Mouse (Mus musculus) intestine, postnatal 0 days (tissue): ENCODE data around the gene Ncor1. TPM values are rescaled to one million over a fixed set of nuclear protein-coding genes. Genes with fewer than 3 reads are reported as not detected.

Experiments
- ATAC-seq: fragments of 200-750 bp; cut with Nextera tagmentation; 2 replicates; pipeline ENCODE4 v1.8.0; 2017; ENCODE audit warnings: mild to moderate bottlenecking, moderate TSS enrichment, moderate library complexity
- H3K27ac ChIP-seq: fragments of 300-500 bp; sonication (generic); 2 replicates; pipeline ENCODE4 v1.5.1; 2014; ENCODE audit warnings: mild to moderate bottlenecking, low read depth, low read length, moderate library complexity
- H3K27me3 ChIP-seq: fragments of 300-500 bp; sonication (generic); replicated peaks from 2 replicates; pipeline ENCODE4 v1.6.1; 2014; ENCODE audit warnings: low read length, mixed read lengths; ENCODE audit not compliant: control insufficient read depth, insufficient read depth
- H3K36me3 ChIP-seq: fragments of 300-500 bp; sonication (generic); 2 replicates; pipeline ENCODE4 v1.6.1; 2014; ENCODE audit warnings: mild to moderate bottlenecking, moderate library complexity; ENCODE audit not compliant: control insufficient read depth, insufficient read depth
- H3K4me1 ChIP-seq: fragments of 300-500 bp; sonication (generic); replicated peaks from 2 replicates; pipeline ENCODE4 v1.6.1; 2014; ENCODE audit warnings: antibody characterized with exemption, low read length, mixed read lengths; ENCODE audit not compliant: control insufficient read depth, insufficient read depth
- H3K4me2 ChIP-seq: fragments of 300-500 bp; sonication (generic); replicated peaks from 2 replicates; pipeline ENCODE4 v1.6.1; 2014; ENCODE audit warnings: low read depth, mild to moderate bottlenecking, moderate library complexity
- H3K4me3 ChIP-seq: fragments of 300-500 bp; sonication (generic); 2 replicates; pipeline ENCODE4 v1.5.1; 2014; ENCODE audit warnings: low read depth, low read length
- H3K9ac ChIP-seq: fragments of 300-500 bp; sonication (generic); 2 replicates; pipeline ENCODE4 v1.6.1; 2014; ENCODE audit warnings: mild to moderate bottlenecking, low read depth, low read length
- H3K9me3 ChIP-seq: fragments of 300-500 bp; sonication (generic); 2 replicates; pipeline ENCODE4 v1.6.1; 2016; ENCODE audit warnings: mixed run types; ENCODE audit not compliant: control insufficient read depth
- CTCF ChIP-seq: sonication (generic); IDR thresholded peaks from 2 replicates; pipeline ENCODE4 v1.5.1; 2016; ENCODE audit warnings: low read depth, mild to moderate bottlenecking, control low read depth, antibody characterized with exemption, moderate library complexity
- WGBS: fragments of 180-500 bp; shearing (Covaris S2); extraction: QIAGEN DNeasy Blood & Tissue Kit; methylation state at CpG from one replicate; pipeline ENCODE4 v1.1.7; 2014; 5-methylcytosine and 5-hydroxymethylcytosine counted together
- polyA plus RNA-seq: library from polyadenylated mRNA; unstranded; fragments of >200 nt; fragmentation: Nextera tagmentation; extraction: Ambion mirVana; gene quantifications from 2 replicates; pipeline ENCODE4 v1.2.1, GENCODE M21; 2015

The Ncor1 gene
- polyA plus RNA-seq, 1 experiment from 2014 or later: 114 TPM

DNA sequence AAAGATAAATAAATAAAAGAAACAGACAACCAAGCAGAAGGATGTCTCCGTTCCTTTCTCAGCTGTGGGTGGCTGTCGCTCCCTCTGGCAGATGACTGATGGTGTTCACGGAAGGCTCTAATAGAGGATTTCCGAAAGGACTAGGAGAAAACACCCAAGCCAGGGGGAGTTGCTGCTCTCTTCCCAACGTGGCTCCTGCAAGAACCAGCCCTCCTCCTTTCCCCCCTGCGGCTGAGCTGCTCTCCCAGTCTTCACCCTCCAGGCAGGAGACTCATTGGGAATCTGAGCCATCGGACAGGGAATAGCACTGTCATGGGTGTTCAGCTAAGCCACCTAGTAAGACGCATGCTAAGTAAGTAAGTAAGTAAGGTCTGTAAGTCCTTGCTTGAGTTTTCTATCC is 181.3 kb downstream of the Ncor1 start:
- no peak for ATAC-seq
- no peaks in the 10 kb centered on the region for H3K9me3 ChIP-seq
- H3K4me1 ChIP-seq: no peaks in the 10 kb centered on the region
- H3K4me2 ChIP-seq: no peak overlapping the region
- H3K36me3 ChIP-seq: no peaks in the 10 kb centered on the region
- TF ChIP-seq CTCF: peak; percentile 9; the same call in 1 of the 2 replicates
- 59% methylated on average over 8 of the region's 8 CpGs for WGBS
- no peak overlapping the region for H3K4me3 ChIP-seq
- H3K27me3 ChIP-seq: no peaks in the 10 kb centered on the region
- no peak overlapping the region for H3K9ac ChIP-seq
- H3K27ac ChIP-seq: no peak overlapping the region

GRCm38 (mm10) chr11:62270851-62271250 is 187.5 kb downstream of the Ncor1 start:
- Histone ChIP-seq H3K27ac (no peak overlapping the region), H3K4me1 (no peaks in the 10 kb centered on the region), H3K9ac (no peak overlapping the region), H3K4me3 (no peak overlapping the region), H3K27me3 (no peaks in the 10 kb centered on the region), H3K4me2 (no peak overlapping the region), H3K9me3 (no peaks in the 10 kb centered on the region), H3K36me3 (peaks cover 14% of the 10 kb centered on the region; the same call in 1 of the 2 replicates)
- ATAC-seq: no peak
- TF ChIP-seq CTCF: no peak
- WGBS: 46% methylated on average over 5 of the region's 5 CpGs

DNA sequence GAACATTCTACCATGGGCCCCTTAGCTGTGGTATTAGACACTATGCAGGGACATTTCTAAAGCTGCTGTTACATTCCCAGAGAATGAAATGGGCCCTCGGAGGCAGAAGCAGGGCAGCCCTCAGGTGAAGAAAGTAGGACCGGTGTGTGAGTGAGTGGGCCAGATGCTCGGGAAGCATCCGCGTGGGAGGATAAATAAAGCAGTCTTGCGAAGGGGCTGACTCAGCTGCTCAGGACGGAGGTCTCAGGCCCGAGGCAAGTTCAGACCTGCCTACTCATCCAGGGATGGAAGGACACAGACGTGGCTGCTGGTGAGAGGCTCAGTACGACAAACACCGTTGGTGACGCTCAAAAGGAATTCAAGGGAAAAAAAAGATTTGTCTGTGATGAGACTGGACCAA is 189.2 kb downstream of the Ncor1 start:
- ATAC-seq: no peak

DNA sequence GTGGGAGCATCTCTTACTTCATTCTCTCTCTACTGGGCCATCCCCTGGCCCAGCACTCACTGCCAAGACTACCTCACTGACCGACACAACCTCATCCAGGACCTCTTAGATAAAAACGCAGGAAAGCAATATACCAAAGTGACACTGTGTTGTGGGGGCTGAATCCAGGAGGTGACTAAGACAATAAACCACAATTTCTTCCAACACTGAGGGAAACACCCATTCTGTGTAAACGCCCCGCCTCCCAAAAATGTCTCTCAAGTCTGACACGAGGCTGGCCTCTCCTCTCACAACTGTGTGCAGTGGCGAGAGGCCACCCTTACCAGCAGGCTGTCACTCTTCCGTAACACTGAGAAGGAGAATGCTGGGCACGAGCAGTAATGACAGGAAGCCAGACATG is 190.0 kb downstream of the Ncor1 start:
- no peak overlapping the region for H3K27ac ChIP-seq

More for the DNA sequence above, 189.2 kb downstream of the Ncor1 start:
- H3K27me3 ChIP-seq: no peaks in the 10 kb centered on the region
- TF ChIP-seq CTCF: no peak
- no peak overlapping the region for H3K4me3 ChIP-seq
- no peak overlapping the region for H3K4me2 ChIP-seq
- no peaks in the 10 kb centered on the region for H3K4me1 ChIP-seq
- peaks cover 19% of the 10 kb centered on the region; the same call in 1 of the 2 replicates for H3K36me3 ChIP-seq
- no peak overlapping the region for H3K27ac ChIP-seq
- 77% methylated on average over 12 of the region's 12 CpGs for WGBS
- no peaks in the 10 kb centered on the region for H3K9me3 ChIP-seq
- H3K9ac ChIP-seq: no peak overlapping the region

DNA sequence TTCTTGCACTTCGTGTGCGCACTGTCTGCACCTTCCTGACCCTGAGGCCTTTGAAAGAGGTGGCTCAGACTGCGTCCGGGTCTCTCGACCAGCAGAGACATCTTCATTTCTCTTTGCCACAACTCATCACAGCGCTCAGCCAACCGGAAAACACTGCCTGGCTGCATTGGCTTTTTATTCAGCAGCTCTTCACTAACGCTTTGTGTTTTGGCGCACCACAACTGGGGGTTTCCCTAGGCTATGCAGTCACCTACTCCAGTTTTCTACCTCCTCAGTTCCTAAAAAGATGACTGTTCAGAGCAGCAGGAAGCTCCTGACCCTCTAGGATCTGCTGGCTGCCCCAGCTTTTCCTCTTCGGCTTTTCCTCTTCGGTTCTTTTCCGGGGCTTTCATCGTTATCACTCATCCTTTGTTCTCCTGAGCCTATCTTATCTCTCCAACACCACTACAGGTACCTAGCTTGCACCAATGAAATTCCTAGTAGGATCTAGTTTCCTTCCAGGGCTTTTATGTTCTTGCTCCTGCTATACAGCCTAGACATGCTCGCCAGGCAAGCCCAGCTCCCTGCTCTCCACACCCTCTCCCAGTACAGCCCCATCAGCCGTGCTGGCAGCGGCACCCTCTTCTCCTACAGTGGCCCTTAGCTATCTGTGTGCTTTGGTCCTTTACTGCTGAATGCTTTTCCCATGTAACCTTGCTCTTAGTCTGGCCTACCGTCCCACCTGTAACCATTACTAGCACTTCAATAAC is 191.7 kb downstream of the Ncor1 start:
- peaks cover 19% of the 10 kb centered on the region; the same call in 1 of the 2 replicates for H3K36me3 ChIP-seq
- H3K27me3 ChIP-seq: no peaks in the 10 kb centered on the region
- H3K4me2 ChIP-seq: no peak overlapping the region
- no peak overlapping the region for H3K4me3 ChIP-seq
- TF ChIP-seq CTCF: no peak
- no peaks in the 10 kb centered on the region for H3K9me3 ChIP-seq
- no peak overlapping the region for H3K27ac ChIP-seq
- H3K4me1 ChIP-seq: no peaks in the 10 kb centered on the region
- WGBS: 57% methylated on average over 17 of the region's 17 CpGs
- H3K9ac ChIP-seq: no peak overlapping the region
- ATAC-seq: no peak

More for the DNA sequence above, 190.0 kb downstream of the Ncor1 start:
- H3K4me2 ChIP-seq: no peak overlapping the region
- no peaks in the 10 kb centered on the region for H3K4me1 ChIP-seq
- H3K9ac ChIP-seq: no peak overlapping the region
- no peaks in the 10 kb centered on the region for H3K27me3 ChIP-seq
- WGBS: 58% methylated on average over 8 of the region's 8 CpGs
- no peak for ATAC-seq
- peaks cover 19% of the 10 kb centered on the region; the same call in 1 of the 2 replicates for H3K36me3 ChIP-seq
- no peak for TF ChIP-seq CTCF
- no peaks in the 10 kb centered on the region for H3K9me3 ChIP-seq
- no peak overlapping the region for H3K4me3 ChIP-seq

Other genes with a start within 250 kb of the Ncor1 start
- 40.4 and 43.6 TPM in 2 replicates for gene Adora2b, start 209.6 kb downstream of the Ncor1 start, polyA plus RNA-seq
- gene Zswim7, start 177.2 kb downstream of the Ncor1 start, polyA plus RNA-seq: 49.5 and 55.0 TPM in 2 replicates
- 11.5 and 16.2 TPM in 2 replicates for gene Ttc19, start 177.1 kb downstream of the Ncor1 start, polyA plus RNA-seq
- 8.3 and 8.9 TPM in 2 replicates for gene Pigl, start 81 bp downstream of the Ncor1 start, polyA plus RNA-seq
- gene Cenpv, start 80.7 kb upstream of the Ncor1 start, polyA plus RNA-seq: 54.9 and 55.2 TPM in 2 replicates
- 2,405 and 2,440 TPM in 2 replicates for gene Ubb, start 92.6 kb upstream of the Ncor1 start, polyA plus RNA-seq
- 6.0 and 6.3 TPM in 2 replicates for gene Trpv2, start 115.9 kb upstream of the Ncor1 start, polyA plus RNA-seq
- 31.9 and 32.3 TPM in 2 replicates for gene Lrrc75a, start 190.0 kb upstream of the Ncor1 start, polyA plus RNA-seq
- 62.2 and 67.7 TPM in 2 replicates for gene Mmgt2, start 190.1 kb upstream of the Ncor1 start, polyA plus RNA-seq